Mouse (Mus musculus) C2C12 (cell line): Measurements from ENCODE around the gene Hoxa5.

Source experiments
- CTCF ChIP-seq: IDR thresholded peaks from one replicate; pipeline ENCODE4 v1.5.1; 2011; ENCODE audit not compliant: control insufficient read depth, insufficient read depth, insufficient read length
- FOSL1 ChIP-seq: IDR thresholded peaks from one replicate; pipeline ENCODE4 v1.8.0; 2011; ENCODE audit warnings: mild to moderate bottlenecking, low read length; ENCODE audit not compliant: poor library complexity, insufficient read depth, severe bottlenecking
- MAX ChIP-seq: IDR thresholded peaks from one replicate; pipeline ENCODE4 v1.6.1; 2011; ENCODE audit warnings: mild to moderate bottlenecking, control low read depth
- MYOG ChIP-seq: IDR thresholded peaks from one replicate; pipeline ENCODE4 v1.6.1; 2011; ENCODE audit not compliant: control insufficient read depth, insufficient read length; ENCODE audit errors: extremely low read depth
- USF1 ChIP-seq: IDR thresholded peaks from one replicate; pipeline ENCODE4 v1.6.1; 2011; ENCODE audit warnings: low read depth, mild to moderate bottlenecking, control low read depth, moderate library complexity

- TF ChIP-seq MAX (no peak), FOSL1 (no peak), CTCF (no peak), MYOG (no peak), USF1 (no peak)
These were observed 27.2 kb downstream of the Hoxa5 start, which contains the start of gene 5730596B20Rik for GRCm38 (mm10) chr6:52177061-52177735.
